Mouse (Mus musculus) liver, adult 2 months (tissue): Measurements from ENCODE around the gene Foxp1. TPM values are rescaled to one million over a fixed set of nuclear protein-coding genes. Genes with fewer than 3 reads are reported as not detected.

ENCODE experiments used
- DNase-seq: peaks from one replicate; pipeline ENCODE4 v3.0.0-alpha.2; 2011; ENCODE audit warnings: low read depth, low spot score; ENCODE audit errors: extremely low read depth
- H3K27ac ChIP-seq: fragments of 200-500 bp; replicated peaks from 2 replicates; pipeline ENCODE4 v1.5.1; 2012; ENCODE audit warnings: low read depth, mild to moderate bottlenecking, control low read depth, inconsistent platforms, low read length; ENCODE audit not compliant: insufficient read depth
- H3K27me3 ChIP-seq: fragments of 200-500 bp; 2 replicates; pipeline ENCODE4 v1.6.1; 2012; ENCODE audit warnings: mild to moderate bottlenecking, moderate library complexity, low read length, inconsistent platforms; ENCODE audit not compliant: control insufficient read depth, insufficient read depth
- H3K36me3 ChIP-seq: fragments of 200-500 bp; 2 replicates; pipeline ENCODE4 v1.6.1; 2012; ENCODE audit warnings: low read length, inconsistent platforms; ENCODE audit not compliant: control insufficient read depth, insufficient read depth
- H3K4me1 ChIP-seq: fragments of 200-500 bp; 2 replicates; pipeline ENCODE4 v1.6.1; 2011; ENCODE audit warnings: low read length; ENCODE audit not compliant: control insufficient read depth, insufficient read depth
- H3K4me3 ChIP-seq: fragments of 200-500 bp; 2 replicates; pipeline ENCODE4 v1.5.1; 2011; ENCODE audit warnings: low read depth, mild to moderate bottlenecking, control low read depth, low read length, moderate library complexity; ENCODE audit not compliant: insufficient read depth
- H3K79me2 ChIP-seq: fragments of 200-500 bp; 2 replicates; pipeline ENCODE4 v1.6.1; 2012; ENCODE audit warnings: inconsistent platforms, mild to moderate bottlenecking, low read length, moderate library complexity; ENCODE audit not compliant: control insufficient read depth, insufficient read depth
- H3K9ac ChIP-seq: fragments of 200-500 bp; 2 replicates; pipeline ENCODE4 v1.6.1; 2012; ENCODE audit warnings: low read depth, mild to moderate bottlenecking, control low read depth, inconsistent platforms, low read length
- CTCF ChIP-seq: fragments of 200-500 bp; IDR thresholded peaks from 2 replicates; pipeline ENCODE4 v1.5.1; 2011; ENCODE audit warnings: low read depth, low read length, control low read depth
- POLR2A ChIP-seq: fragments of 200-500 bp; IDR thresholded peaks from 2 replicates; pipeline ENCODE4 v1.6.1; 2011; ENCODE audit warnings: low read length, control low read depth; ENCODE audit not compliant: insufficient read depth; ENCODE audit errors: extremely low read depth
- WGBS: fragments of 180-500 bp; shearing (Covaris S2); methylation state at CpG from one replicate; pipeline ENCODE4 v1.1.7; 2018; 5-methylcytosine and 5-hydroxymethylcytosine counted together
- polyA plus RNA-seq: library from polyadenylated mRNA; depleted of rRNA; stranded (reverse); fragments of >200 nt; gene quantifications from 2 replicates; pipeline ENCODE4 v1.2.3, GENCODE M21; 2012
- total RNA-seq: library from RNA; depleted of rRNA; stranded (reverse); fragments of >200 nt; gene quantifications from 2 replicates; pipeline ENCODE4 v1.2.3, GENCODE M21; 2014

Foxp1 gene
- total and polyA plus RNA-seq, 2 experiments: 22.7 to 24.8 TPM

- Histone ChIP-seq H3K27me3 (no peaks in the 10 kb centered on the region), H3K9ac (no peak overlapping the region), H3K36me3 (no peaks in the 10 kb centered on the region), H3K4me1 (peaks cover 9% of the 10 kb centered on the region), H3K79me2 (peaks cover 11% of the 10 kb centered on the region; the same call in 1 of the 2 replicates), H3K27ac (no peak overlapping the region), H3K4me3 (no peak overlapping the region)
- DNase-seq: no peak
- WGBS: 76% methylated on average over 7 of the region's 7 CpGs
- TF ChIP-seq CTCF: no peak
- TF ChIP-seq POLR2A: no peak
Observed at GRCm38 (mm10) chr6:99096776-99097166, 425.8 kb downstream of the Foxp1 start.

GRCm38 (mm10) chr6:99096105-99096775, 426.3 kb downstream of the Foxp1 start:
- no peaks in the 10 kb centered on the region for H3K36me3 ChIP-seq
- DNase-seq: no peak
- peaks cover 8% of the 10 kb centered on the region for H3K4me1 ChIP-seq
- H3K27me3 ChIP-seq: no peaks in the 10 kb centered on the region
- H3K4me3 ChIP-seq: peak overlapping the region; percentile 52
- H3K79me2 ChIP-seq: peaks cover 11% of the 10 kb centered on the region; the same call in 1 of the 2 replicates
- peak overlapping the region; percentile 37; the same call in 1 of the 2 replicates for H3K27ac ChIP-seq
- H3K9ac ChIP-seq: peak overlapping the region; percentile 26; the same call in 1 of the 2 replicates
- WGBS: 22% methylated on average over 12 of the region's 12 CpGs
- no peak for TF ChIP-seq CTCF
- no peak for TF ChIP-seq POLR2A

GRCm38 (mm10) chr6:99095185-99096104, 427.1 kb downstream of the Foxp1 start:
- peaks cover 5% of the 10 kb centered on the region for H3K4me1 ChIP-seq
- WGBS: 52% methylated on average over 18 of the region's 18 CpGs
- DNase-seq: no peak

GRCm38 (mm10) chr6:99094339-99094989, 428.1 kb downstream of the Foxp1 start:
- Histone ChIP-seq H3K9ac (0 out of 2 replicates have a peak overlapping the region, but pooled peaks have one; percentile 1), H3K36me3 (no peaks in the 10 kb centered on the region), H3K79me2 (peaks cover 11% of the 10 kb centered on the region; the same call in 1 of the 2 replicates), H3K4me3 (peak overlapping the region; percentile 2; the same call in 1 of the 2 replicates), H3K27ac (peak overlapping the region; percentile 9; the same call in 1 of the 2 replicates), H3K4me1 (no peaks in the 10 kb centered on the region; the same call in 1 of the 2 replicates), H3K27me3 (no peaks in the 10 kb centered on the region)
- TF ChIP-seq CTCF (no peak), POLR2A (no peak)
- 20% methylated on average over 10 of the region's 10 CpGs for WGBS
- DNase-seq: peak; percentile 53

More at GRCm38 (mm10) chr6:99095185-99096104, 427.1 kb downstream of the Foxp1 start:
- Histone ChIP-seq H3K27me3 (no peaks in the 10 kb centered on the region), H3K9ac (peak overlapping the region; percentile 50), H3K27ac (peak overlapping the region; percentile 40), H3K79me2 (peaks cover 11% of the 10 kb centered on the region; the same call in 1 of the 2 replicates), H3K36me3 (no peaks in the 10 kb centered on the region), H3K4me3 (peak overlapping the region; percentile 52)
- no peak for TF ChIP-seq CTCF
- TF ChIP-seq POLR2A: no peak

GRCm38 (mm10) chr6:99093856-99094255, 428.7 kb downstream of the Foxp1 start:
- TF ChIP-seq POLR2A (no peak), CTCF (no peak)
- Histone ChIP-seq H3K27ac (no peak overlapping the region), H3K9ac (no peak overlapping the region), H3K4me1 (no peaks in the 10 kb centered on the region; the same call in 1 of the 2 replicates), H3K36me3 (no peaks in the 10 kb centered on the region), H3K4me3 (no peak overlapping the region), H3K79me2 (peaks cover 11% of the 10 kb centered on the region; the same call in 1 of the 2 replicates), H3K27me3 (no peaks in the 10 kb centered on the region)
- no peak for DNase-seq
- 63% methylated on average over 2 of the region's 2 CpGs for WGBS
